Mouse (Mus musculus) monocyte, adult 2 months (primary cell): Measurements from ENCODE around the gene Ptprn.
A peak's percentile ranks its signal among the peaks of the same experiment; 100 is the strongest.

Source experiments
- DNase-seq, 2 experiments: peaks; one replicate each; pipeline ENCODE4 v3.0.0; 2022; ENCODE audit warnings: low spot score in 2 of 2, low read depth in 1 of 2

Gene Ptprn

DNA sequence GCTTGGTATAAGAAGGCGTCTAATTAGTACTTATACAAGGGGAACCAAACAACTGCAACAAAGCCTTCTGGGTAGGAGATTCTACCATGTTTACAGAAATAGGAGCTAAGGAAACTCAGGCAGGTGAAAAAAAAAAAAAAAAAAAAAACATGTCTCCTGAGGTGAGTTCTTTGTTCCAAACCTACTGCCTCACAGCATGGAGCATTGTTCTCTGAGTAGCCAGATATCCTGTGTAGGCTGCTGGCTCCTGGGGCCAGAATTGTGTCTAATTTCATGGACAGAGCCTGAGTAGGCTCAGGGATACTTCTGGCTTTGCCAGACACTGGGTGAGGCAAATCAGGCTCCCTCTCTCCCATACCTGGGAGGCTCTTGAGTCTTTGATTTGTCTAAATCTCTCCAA is 36.6 kb downstream of the Ptprn start:
- DNase-seq = no peak

DNA sequence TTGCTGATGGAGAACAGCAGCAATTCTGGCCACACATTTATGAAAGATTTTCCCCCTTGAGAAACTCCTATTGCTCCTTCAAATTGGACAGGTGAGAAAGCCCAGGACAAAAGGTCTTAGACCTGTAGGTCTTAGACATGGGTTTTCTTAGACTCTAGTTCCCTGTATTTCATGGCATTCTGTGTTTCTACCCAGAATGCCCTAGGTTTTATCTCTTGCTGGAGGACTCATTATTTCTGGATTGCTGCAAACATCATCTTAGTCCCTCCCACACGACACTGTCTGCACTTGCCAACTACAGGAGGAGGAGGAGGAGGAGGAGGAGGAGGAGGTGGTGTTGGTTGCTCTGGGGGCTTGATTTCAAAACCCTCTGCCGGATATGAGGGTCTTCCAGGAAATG is 38.2 kb downstream of the Ptprn start:
- DNase-seq = no peak

DNA sequence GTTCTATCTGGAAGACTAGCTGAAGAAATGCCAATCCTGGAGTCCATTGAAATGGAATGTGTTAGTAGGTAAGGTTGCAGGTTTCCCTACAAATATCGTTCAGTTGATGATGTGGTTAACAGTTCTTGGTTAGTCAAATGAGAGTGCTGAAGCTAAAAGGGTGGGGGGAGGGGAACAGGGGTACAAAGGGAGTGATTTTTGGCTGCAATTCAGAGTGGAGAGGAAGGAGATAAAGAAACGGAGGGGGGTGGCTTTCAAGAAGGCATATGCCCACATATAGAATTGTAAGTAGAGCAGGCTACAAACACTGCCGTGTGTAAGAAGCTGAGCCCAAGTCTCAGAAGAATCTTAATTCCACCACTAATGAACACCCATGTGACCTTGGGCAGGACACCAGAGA is 38.8 kb downstream of the Ptprn start:
- no peak for DNase-seq

DNA sequence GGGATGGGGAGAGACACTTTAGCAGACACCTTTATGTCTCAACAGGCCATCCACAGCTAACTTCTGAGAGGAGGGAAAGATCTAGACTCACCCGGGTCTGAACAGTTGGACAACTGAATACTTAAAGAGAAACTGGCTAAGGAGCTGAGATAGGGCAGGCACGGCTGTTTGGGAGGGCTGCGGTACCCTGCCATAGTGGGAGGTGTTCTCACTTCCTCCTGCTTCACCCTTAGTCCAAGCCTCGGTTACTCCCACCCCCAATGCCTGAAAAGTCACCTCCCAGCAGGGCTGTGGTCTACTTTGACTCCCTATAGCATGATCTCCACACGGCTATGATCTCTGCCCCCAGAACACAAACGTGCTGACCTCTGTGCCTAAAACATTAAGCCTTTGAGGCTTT is 40.8 kb downstream of the Ptprn start:
- DNase-seq = no peak

DNA sequence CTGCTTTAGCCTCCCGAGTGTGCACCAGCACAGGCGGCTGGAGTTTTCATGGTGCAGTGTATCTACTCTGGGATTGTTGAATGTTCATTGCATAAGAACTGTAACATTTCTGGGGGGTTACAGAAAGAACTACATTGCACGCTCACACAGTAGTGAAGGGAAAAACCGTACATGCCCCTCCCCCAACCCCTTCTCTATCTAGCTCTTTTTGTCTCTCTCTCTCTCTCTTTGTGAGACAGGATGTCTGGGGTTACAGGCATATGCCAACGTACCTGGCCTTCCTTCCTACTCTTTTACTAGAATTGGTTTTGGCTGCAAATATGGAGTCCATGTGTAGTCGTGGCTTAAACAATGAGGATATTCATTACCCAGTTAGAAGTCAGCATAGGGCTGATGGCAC is 41.4 kb downstream of the Ptprn start:
- DNase-seq = no peak

DNA sequence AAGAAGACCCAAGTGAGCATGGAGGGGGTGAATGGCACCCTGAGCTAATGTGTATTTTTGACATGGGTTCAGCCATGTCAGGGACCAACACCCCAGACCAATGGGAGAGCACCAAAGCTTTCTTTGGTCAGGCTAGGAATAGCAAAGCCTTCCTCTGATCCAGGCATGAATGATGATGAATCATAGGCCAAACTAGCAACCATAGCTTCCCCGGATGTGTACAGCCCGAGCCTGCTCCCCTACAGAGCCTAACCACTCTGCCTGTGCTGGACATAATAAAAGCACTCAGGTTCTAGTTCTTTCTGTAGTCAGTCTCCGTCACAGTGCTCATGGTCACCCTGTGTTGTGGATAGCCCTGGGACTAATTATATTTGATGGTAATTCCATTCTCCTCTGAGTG is 42.8 kb downstream of the Ptprn start:
- no peak for DNase-seq

DNA sequence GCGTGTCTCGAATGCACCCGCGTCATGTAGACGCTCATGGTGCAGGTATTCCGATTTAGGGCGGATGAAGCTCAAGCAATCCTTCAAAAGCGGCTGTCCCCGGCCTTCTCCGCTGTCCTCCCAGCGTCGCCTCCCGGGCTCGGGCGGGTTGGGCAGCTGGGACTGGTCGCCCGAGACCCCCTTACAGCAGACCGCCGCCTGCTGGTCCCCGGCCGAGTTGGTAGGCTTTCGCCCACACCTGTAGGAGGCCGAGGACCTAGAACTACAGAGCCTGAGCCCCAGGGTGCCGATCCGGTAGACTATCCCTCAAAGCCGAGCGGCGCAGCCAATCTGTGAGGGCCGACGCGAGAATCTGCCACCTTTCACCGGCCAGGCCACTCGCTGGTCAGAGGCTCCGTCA is 44.8 kb downstream of the Ptprn start, which contains the start of gene Tuba4a:
Tuba4a (minus strand) TSS at position 335 of the 400 bp plus-strand sequence.
- no peak for DNase-seq

DNA sequence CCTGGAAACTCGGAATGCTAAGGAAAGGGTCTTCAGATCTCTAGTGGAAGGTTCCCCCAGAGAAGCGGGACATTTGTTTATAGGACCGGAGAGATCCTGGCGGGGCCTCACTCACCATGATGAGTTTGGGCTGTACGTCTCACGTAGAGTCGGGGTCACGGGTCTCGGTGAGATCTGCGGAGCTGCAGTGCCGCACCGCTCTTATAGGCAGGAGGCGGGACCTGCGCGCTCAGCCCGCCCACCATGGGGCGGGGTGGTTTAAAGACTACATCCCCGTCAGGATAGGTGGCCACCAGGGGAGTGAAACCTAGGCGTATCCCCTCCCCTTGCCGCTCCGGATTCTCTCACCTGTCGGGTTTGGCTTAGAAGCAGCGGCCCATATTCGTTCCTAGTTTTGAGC is 45.2 kb downstream of the Ptprn start:
- DNase-seq = peak; percentile 79 to 86

DNA sequence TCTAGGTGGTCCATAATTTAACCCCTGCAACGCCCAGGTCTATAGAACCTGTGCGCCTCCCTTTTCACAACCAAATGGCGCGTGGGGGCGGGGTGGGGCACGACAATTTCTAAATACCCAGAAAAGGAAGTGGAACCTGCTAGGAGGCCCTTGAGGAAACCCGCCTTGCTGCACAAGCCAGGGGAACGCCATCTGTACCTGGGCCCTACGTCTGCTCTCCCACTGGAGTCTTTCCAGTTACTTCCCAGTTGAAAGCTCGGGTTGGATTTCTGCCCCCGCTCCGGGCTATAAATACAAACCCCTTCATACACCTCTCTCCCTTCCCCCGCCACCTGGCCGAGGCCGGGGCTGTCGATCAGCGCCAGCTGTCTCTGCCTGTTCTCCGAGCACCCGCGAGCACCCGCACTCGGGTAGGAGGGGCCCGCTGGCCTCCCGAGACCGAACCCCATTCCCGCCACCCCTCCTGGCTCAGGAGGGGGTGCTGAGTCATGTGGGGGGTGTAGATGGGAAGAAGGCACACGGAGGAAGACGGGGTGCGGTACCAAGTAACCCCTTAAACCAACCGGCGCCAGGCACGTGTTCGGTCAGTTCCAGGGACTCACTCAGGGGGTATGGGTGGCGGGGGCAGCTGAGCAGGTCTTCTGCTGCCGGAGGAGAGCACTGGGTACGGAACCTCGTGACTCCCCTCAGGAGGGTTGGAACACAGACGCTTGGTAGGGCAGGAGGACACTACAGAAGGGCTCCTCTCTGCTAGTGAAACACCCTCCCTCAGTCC is 45.9 kb downstream of the Ptprn start:
- peak in 1 of 2 experiments; percentile 37 for DNase-seq

DNA sequence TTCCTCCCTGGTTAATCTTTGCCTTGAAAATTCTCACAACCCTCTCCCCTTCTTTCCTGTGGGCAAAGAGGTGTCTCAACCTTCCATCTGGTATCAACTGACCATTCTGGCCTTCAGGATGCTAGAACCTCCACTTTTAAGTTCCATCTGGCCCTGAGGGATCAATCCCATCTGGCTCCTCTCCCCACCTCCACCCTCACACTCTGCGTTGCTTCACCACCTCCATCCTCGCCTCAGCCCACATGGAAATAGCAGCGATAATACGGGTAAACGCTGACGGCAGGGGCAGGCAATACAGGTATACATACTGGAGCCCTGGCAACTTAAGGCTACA is 46.4 kb downstream of the Ptprn start:
- no peak for DNase-seq

DNA sequence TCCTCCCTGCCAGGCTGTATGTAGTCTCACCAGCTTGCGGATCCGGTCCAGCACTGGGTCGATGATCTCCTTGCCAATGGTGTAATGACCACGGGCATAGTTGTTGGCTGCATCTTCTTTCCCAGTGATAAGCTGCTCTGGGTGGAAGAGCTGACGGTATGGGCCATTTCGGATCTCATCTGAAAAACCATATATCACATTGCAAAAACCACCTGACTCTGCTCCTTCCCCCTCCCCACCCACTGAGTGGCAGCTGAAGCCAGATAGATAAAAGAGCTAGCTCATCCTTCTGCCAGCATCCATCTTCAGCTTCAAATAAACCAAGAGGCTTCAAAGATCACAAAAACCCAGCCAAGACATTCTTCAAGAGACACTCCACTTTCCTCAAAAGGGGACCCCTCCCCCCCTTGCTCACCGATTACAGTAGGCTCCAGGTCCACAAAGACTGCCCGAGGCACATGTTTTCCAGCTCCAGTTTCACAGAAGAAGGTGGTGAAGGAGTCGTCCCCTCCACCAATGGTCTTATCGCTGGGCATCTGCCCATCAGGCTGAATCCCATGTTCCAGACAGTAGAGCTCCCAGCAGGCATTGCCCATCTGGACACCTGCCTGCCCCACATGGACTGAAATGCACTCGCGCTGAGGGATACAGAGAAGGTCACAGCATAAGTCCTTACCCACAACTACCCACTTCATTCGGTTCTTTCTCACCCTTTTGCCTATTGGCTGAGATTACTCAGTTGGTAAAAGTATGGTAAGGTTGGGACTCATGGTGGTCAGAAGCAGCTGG is 47.3 kb downstream of the Ptprn start:
- DNase-seq = no peak

DNA sequence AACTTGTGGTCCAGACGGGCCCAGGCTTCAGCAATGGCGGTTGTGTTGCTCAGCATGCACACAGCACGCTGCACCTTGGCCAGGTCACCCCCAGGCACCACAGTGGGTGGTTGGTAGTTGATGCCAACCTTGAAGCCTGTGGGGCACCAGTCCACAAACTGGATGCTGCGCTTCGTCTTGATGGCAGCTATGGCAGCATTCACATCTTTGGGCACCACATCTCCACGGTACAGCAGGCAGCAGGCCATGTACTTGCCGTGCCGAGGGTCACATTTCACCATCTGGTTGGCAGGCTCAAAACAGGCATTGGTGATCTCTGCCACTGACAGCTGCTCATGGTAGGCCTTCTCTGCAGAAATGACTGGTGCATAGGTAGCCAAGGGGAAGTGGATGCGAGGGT is 48.5 kb downstream of the Ptprn start:
- DNase-seq = no peak

DNA sequence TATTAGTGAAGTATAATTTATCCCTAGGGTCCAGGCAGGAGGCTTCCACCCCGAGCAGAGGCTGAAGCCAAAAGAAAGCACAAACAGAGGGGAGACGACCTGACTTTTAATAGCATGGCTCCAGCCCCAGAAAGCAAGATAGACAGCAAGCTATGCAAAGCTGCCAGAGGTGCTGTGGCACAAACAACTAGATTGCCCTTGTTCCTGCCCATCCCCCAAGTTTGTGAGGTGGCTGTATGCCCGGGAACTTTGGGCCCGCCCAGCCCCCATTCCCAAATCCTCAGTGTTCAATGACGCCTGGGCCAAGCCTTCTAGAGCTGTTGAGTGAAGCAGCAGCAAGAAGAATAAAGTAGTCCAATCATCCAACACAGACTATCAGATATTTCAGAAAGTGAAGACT is 49.4 kb downstream of the Ptprn start:
- no peak for DNase-seq

DNA sequence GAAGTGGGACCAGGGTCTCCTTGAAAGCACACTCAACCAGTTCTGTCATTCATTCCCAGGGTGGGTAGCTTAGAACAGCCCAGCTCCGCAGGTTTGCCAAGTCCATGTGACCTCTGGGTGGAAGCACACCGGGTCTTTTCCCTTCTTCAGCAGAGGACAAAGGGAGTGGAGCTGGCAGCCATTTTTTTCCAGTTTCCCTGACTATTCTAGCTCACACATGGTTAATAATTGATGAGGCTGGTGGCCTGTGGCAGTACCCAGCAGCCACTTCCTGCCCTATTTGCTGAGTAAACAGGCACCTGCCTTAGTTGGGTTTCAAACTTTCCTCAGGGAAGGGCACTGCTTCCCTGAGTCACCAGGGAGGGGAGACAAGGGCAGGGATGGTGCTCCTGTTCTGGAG is 49.9 kb downstream of the Ptprn start:
- no peak for DNase-seq

DNA sequence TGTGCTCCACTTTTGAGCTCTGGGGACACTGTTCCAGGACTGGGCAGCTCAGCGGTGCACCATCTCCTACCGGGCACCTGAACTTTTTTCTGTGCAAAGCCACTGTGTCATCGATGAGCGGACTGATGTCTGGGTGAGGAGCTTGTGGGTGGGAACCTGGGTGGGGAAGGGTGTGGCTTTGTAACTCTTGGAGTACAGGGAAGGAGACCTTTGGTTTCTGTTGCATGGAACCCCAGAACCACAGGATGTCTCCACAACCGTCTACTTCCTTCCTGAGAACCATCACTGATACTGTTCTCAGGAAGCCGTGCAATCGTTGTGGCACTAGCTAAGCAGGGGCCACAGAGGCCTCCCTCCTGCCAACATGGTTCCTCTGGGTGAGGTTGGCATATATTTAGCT is 51.2 kb downstream of the Ptprn start:
- DNase-seq = no peak

DNA sequence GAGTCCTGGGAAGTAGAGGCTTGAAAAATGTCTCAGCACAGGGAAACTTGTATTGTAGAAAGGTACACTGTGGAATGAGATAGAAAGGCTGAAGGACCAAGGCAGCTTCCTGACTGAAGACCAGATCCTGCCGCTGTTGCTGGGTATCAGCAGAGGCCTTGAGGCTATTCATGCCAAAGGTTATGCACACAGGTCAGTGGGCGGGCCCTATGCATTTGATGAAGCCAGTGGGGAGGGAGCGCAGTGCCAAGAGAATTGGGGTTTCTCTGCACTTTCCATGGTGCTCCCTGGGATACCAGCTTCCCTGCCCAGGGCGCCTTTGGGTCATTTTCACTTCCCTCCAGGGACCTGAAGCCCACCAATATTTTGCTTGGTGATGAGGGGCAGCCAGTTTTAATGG is 51.8 kb downstream of the Ptprn start:
- no peak for DNase-seq

DNA sequence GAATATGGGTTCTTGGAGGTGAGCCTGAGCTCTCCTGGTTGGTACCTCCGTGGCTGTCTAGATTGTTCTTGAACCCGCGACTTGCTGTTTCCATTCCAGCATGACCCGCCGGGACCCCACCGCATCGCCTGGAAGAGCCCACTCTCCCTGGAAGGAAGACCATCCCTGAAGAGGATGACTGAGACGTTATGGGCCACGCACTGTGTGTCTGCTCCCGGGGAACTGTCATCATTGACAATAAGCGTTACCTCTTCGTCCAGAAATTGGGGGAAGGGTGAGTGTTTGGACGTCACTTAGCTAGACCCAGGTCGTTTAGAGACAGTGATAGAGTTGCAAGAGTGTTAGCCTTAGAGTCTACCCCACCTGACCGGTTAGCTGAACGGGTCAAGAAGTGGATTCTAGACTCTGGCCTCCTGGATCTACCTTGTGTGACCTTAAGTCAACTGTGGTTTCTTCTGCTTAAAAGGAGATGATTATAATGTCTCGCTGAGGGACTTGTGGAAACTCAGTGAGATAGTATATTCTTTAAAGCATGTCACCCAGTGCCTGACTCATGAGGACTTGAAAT is 53.1 kb downstream of the Ptprn start:
- DNase-seq = no peak

DNA sequence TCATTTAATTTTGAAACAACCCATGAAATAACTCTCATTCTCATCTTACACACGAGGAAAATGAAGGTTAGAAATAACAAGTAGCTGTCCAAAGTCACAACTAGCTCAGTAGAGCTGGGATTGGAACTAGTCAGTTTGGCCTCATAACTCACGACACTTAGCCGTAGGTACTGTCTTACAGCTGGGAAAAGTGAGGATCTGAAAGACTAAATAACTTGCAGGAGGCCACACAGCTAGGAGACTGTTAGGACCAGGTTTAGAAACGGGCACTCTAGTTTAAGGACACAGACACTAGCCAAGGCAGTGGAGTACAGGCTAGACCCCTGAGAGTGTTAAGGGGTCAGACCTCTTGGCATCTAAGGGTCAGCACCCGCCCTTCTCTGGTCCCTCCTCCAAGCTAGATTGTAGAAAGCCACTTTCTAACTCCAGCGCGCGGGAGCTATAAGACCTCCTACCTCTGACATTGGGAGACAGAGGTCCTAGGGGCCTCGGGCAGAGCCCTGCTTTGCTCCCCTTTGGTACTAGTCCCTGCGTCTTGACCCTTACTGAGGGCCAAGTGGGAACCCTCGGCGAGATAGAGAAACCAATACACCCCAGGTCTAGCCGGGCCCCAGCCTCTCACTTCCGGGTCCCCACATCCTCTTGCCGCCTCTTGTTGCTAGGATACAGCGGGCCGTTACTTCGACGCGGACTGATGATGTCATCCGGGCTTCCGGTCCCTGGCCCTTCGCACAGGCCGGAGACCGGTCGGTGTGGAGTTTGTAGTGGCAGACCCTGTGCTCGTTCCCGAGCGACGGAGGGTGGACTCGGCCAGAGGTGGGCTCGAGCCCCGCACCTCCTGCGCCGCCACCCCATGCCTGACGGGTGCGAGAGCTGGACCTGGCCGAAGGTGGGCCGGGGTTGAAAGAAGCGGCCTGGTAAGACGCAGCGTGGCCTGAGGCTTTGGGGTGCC is 53.9 kb downstream of the Ptprn start, which contains the start of the genes Glb1l and Stk16:
Glb1l (minus strand) TSS at position 678 of the 952 bp plus-strand sequence.
Stk16 (plus strand) TSS at position 703 of the 952 bp plus-strand sequence.
- DNase-seq = peak; percentile 82 to 93

DNA sequence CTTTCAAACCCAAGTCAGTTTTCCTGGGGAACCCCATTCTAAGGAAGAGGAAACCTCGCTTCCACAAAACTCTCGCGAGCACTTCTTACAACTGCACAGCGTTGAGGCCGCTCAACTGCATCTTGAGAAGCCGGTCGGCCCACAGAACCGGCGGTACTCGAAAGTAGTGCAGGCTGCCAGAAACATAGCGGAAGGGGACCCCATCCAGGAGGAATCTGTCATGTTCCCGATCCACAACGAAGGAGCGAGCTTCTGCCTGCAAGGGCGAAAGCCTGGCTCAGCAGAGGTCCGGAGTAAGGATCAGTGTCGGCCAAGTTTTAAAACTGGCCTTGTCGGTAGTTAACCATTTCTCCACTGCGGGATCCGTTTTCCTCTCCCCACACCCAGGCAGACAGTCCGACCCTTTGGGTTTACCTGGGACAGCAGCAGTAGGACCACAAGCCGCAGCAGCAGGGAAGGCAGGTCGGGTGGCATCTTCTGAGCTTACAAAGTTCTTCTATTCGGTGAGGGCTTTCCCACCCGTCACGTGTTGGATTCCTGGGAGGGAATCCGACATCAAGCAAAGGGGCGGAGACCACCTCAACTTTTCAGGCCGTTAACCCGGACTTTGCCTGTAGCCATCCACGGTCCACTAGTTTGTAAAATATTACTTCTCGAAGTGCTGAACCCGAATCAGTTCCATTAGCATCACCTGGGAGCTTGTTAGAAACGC is 55.2 kb downstream of the Ptprn start:
- DNase-seq = peak in 1 of 2 experiments; percentile 31

DNA sequence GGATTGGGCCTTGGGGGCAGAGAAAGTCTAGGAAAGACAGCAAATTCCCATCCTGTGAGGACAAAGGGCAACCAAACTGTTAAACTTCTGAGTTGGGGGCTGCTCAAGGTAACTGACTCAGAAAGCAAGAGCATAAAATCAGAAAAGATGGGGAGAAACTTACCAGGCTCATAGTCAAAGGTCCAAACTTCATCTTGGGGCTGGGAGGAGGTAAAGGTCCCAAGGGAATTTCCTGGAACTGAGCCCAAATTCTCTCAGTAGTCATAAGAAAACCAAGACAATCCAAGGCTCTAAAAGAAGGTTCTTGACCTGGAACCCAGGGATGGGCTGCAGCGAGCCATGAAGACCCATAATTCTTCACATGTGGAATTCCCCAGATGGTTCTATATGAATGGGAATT is 63.1 kb downstream of the Ptprn start:
- no peak for DNase-seq
